Mouse (Mus musculus): Measurements from ENCODE around the gene Rwdd4a. TPM values are rescaled to one million over a fixed set of nuclear protein-coding genes. Genes with fewer than 3 reads are reported as not detected.

The Rwdd4a gene
- total and polyA plus RNA-seq, 3 experiments: 47.2 to 64.0 TPM; not detected in 1

DNA sequence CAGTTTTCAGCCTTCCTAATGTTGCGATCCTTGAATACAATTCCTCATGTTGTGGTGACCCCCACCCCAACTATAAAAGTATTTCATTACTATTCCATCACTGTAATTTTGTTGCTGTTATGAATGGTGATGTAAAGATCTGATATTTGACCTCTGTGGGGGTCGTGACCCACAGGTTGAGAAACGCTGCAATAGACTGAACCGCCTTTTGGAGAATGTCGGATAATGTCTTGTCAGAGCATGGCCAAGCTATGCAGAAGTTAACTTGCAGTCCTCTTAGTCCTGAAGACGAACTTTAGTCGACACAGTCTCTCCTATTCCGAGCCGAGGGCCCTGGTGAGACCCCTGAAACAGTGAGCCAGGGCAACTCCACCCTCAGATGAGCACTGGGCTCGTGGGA is 13.6 kb downstream of the Rwdd4a start:
- Histone ChIP-seq H3K79me2 (ENCODE audit: control insufficient read depth, insufficient read depth, low read length, poor library complexity) (no peaks in the 10 kb centered on the region), H3K9me3 (replicated peaks; ENCODE audit: insufficient read depth, low read length) (no peaks in the 10 kb centered on the region), H3K9ac (ENCODE audit: control insufficient read depth, low read depth, low read length, poor library complexity, severe bottlenecking) (no peak overlapping the region), H3K27ac (ENCODE audit: control insufficient read depth, low read depth, low read length) (no peak overlapping the region), H3K4me3 (ENCODE audit: control insufficient read depth in 1 of 2, insufficient read depth in 1 of 2, low read depth in 2 of 2, low read length in 2 of 2) (no peak overlapping the region), H3K36me3 (ENCODE audit: control insufficient read depth in 1 of 2, insufficient read depth in 2 of 2, low read length in 2 of 2) (peaks cover 0 to 25% of the 10 kb centered on the region in 2 experiments; a peak in 2 of 4 replicates), H3K4me1 (ENCODE audit: control insufficient read depth in 1 of 2, insufficient read depth in 2 of 2, low read length in 2 of 2) (no peaks in the 10 kb centered on the region), H3K27me3 (ENCODE audit: control insufficient read depth in 1 of 2, insufficient read depth in 2 of 2, low read length in 2 of 2) (no peaks in the 10 kb centered on the region)
- TF ChIP-seq BHLHE40 (IDR thresholded peaks at IDR 0.05; ENCODE audit: borderline replicate concordance, low read depth, low read length): no peak
- no peak for TF ChIP-seq MXI1 (IDR thresholded peaks at IDR 0.05; ENCODE audit: low read depth, low read length)
- no peak for TF ChIP-seq RCOR1 (IDR thresholded peaks at IDR 0.05; ENCODE audit: low read depth, low read length)
- no peak for TF ChIP-seq SIN3A (IDR thresholded peaks at IDR 0.05; ENCODE audit: low read length)
- TF ChIP-seq KAT2A (conservative IDR thresholded peaks at IDR 0.05; ENCODE audit: low read depth, low read length): no peak
- no peak for TF ChIP-seq NELFE (IDR thresholded peaks at IDR 0.05; ENCODE audit: low read depth, low read length)
- TF ChIP-seq TCF12 (IDR thresholded peaks at IDR 0.05; ENCODE audit: low read depth, low read length): no peak
- no peak for TF ChIP-seq USF2 (IDR thresholded peaks at IDR 0.05; ENCODE audit: borderline replicate concordance in 1 of 2, insufficient read depth in 1 of 2, low read depth in 1 of 2, low read length in 2 of 2)
- no peak for TF ChIP-seq ZMIZ1 (IDR thresholded peaks at IDR 0.05; ENCODE audit: low read depth, low read length)
- no peak for TF ChIP-seq USF1 (IDR thresholded peaks at IDR 0.05; ENCODE audit: low read depth, low read length)
- TF ChIP-seq HCFC1 (IDR thresholded peaks at IDR 0.05; ENCODE audit: low read depth, low read length): no peak
- TF ChIP-seq CHD1 (IDR thresholded peaks at IDR 0.05; ENCODE audit: low read depth, low read length): no peak
- no peak for TF ChIP-seq ELF1 (IDR thresholded peaks at IDR 0.05; ENCODE audit: low read depth, low read length)
- no peak for TF ChIP-seq RAD21 (IDR thresholded peaks at IDR 0.05; ENCODE audit: low read depth, low read length)
- no peak for DNase-seq (ENCODE audit: low read depth, low spot score)

DNA sequence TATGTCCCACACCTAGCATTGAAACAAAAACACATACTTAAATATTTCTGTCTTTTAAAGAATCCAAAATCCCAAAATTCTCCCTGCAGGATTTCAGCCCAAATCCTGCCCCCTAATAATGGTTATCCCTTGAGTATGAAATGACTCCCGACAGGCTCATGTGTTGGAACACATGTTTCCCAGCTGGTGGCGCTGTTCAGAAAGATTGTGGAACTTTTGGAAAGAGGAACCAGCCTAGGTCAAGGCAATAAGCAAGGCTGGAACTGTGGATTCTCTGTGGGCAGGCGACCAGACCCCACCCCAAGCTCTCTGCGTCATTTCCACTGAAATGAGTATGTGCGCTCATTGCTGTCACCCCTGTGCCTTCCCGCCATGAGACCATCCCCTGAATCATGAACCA is 20.1 kb downstream of the Rwdd4a start:
- Histone ChIP-seq H3K4me3 (ENCODE audit: control insufficient read depth in 1 of 2, insufficient read depth in 1 of 2, low read depth in 2 of 2, low read length in 2 of 2) (no peak overlapping the region), H3K27me3 (ENCODE audit: control insufficient read depth in 1 of 2, insufficient read depth in 2 of 2, low read length in 2 of 2) (no peaks in the 10 kb centered on the region), H3K9me3 (replicated peaks; ENCODE audit: insufficient read depth, low read length) (no peaks in the 10 kb centered on the region), H3K4me1 (ENCODE audit: control insufficient read depth in 1 of 2, insufficient read depth in 2 of 2, low read length in 2 of 2) (no peaks in the 10 kb centered on the region), H3K27ac (ENCODE audit: control insufficient read depth, low read depth, low read length) (no peak overlapping the region), H3K9ac (ENCODE audit: control insufficient read depth, low read depth, low read length, poor library complexity, severe bottlenecking) (no peak overlapping the region), H3K36me3 (ENCODE audit: control insufficient read depth in 1 of 2, insufficient read depth in 2 of 2, low read length in 2 of 2) (peaks cover 0 to 6% of the 10 kb centered on the region in 2 experiments; a peak in 2 of 4 replicates), H3K79me2 (ENCODE audit: control insufficient read depth, insufficient read depth, low read length, poor library complexity) (no peaks in the 10 kb centered on the region)
- peak; percentile 64 for DNase-seq (ENCODE audit: low read depth, low spot score)
- TF ChIP-seq RAD21 (IDR thresholded peaks at IDR 0.05; ENCODE audit: low read depth, low read length) (peak; percentile 39), MAFK (IDR thresholded peaks at IDR 0.05; ENCODE audit: borderline replicate concordance, low read depth, low read length) (no peak), GABPA (IDR thresholded peaks at IDR 0.05; ENCODE audit: low read depth, low read length) (no peak), POLR2AphosphoS2 (IDR thresholded peaks at IDR 0.05; ENCODE audit: low read length) (no peak), MYB (IDR thresholded peaks at IDR 0.05; ENCODE audit: low read depth, low read length) (no peak), MYC (IDR thresholded peaks at IDR 0.05; ENCODE audit: low read depth, low read length) (no peak), TAL1 (IDR thresholded peaks at IDR 0.05; ENCODE audit: low read length) (no peak), CTCF (IDR thresholded peaks at IDR 0.05 in 2 of 3, conservative IDR thresholded peaks at IDR 0.05 in 1 of 3; ENCODE audit: control insufficient read depth in 1 of 3, insufficient read depth in 1 of 3, low read depth in 2 of 3, low read length in 3 of 3, poor library complexity in 1 of 3, severe bottlenecking in 1 of 3) (peak; percentile 34 to 60 (median 34); a peak in 4 of 6 replicates), HCFC1 (IDR thresholded peaks at IDR 0.05; ENCODE audit: low read depth, low read length) (no peak), SMC3 (IDR thresholded peaks at IDR 0.05; ENCODE audit: low read depth, low read length) (peak; percentile 59)

All from MEL (cell line).